Mouse (Mus musculus): ENCODE measurements around the gene Pla2g3. TPM values are rescaled to one million over a fixed set of nuclear protein-coding genes. Genes with fewer than 3 reads are reported as not detected.

Gene Pla2g3
- 0.42 and 0.45 TPM in 2 replicates for polyA plus RNA-seq (2012; rRNA removed; ENCODE audit: low replicate concordance)

DNA sequence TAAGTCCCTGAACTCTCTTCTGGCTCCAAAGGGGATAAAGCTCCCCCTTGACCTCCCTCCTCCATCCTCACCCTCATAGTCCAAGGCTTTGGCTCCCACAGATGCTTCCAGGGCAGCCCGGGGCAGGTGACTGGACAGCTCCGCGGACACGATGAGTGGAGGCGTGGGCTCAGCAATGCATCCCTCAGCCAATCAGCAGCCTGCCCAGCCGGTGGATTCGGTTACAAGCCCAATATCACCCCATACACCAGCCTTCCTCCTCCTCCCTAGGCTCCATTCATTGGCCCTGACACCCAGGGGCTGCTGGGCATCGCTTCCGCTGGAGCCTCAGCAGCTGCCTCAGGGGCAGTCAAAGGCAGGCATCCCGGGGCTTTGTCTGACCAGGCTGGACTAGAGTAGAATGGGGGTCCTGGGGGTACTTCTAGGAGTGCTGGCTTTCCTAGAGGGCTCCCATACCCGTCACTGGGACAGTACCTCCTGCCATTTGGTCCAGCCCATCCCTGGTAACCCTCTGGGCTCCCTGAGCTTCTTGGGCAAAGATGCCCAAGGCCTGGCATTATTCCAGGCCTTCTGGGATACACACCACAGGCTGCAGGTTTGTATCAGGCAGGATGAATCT lies at the start of gene Pla2g3:
Pla2g3 (plus strand) TSS at position 333 of the 619 bp plus-strand sequence.

DNA sequence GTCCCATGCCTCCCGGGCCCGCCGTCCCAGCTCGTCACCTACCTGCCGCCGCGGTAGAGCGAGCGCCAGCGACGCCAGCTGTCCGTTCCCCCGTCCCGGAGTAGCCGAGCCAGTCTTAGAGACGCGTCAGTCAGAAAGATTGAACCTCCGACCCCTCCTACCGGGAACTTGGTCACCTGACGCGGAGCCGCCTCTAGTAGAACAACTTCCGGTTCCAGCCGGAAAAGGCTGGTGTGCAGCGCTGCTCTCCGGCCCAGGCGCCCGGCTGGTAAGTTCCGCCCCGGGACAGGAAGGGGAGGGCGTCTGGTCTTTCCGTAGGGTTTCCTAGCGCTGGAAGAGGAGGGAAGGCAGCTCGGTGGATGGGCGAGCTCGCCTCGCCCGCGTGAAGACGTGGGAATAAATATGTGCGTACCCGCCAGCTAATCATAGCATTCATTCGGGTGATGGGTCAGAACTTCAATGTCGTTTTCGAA lies 35.9 kb upstream of the Pla2g3 start, which contains the start of gene Rnf185:
Rnf185 (minus strand) TSS at position 197 of the 473 bp plus-strand sequence.

GRCm38 (mm10) chr11:3514529-3515054 lies 26.5 kb downstream of the Pla2g3 start, which contains the start of gene Selenom:
Gene Selenom (plus strand): TSS chr11:3514684.

GRCm38 (mm10) chr11:3540451-3541085 lies 52.5 kb downstream of the Pla2g3 start, which contains the start of gene Smtn:
Gene Smtn (minus strand): TSS chr11:3540612.

Other genes starting within 250 kb of the Pla2g3 start
- 15.5 and 28.1 TPM in 2 replicates for gene Drg1, start 221.9 kb upstream of the Pla2g3 start, polyA plus RNA-seq (2012; rRNA removed; ENCODE audit: low replicate concordance)
- 24.7 and 51.7 TPM in 2 replicates for gene Patz1, start 199.4 kb upstream of the Pla2g3 start, polyA plus RNA-seq (2012; rRNA removed; ENCODE audit: low replicate concordance)
- 23.0 and 53.0 TPM in 2 replicates for gene Pik3ip1, start 157.9 kb upstream of the Pla2g3 start, polyA plus RNA-seq (2012; rRNA removed; ENCODE audit: low replicate concordance)
- 68.0 and 81.3 TPM in 2 replicates for gene Limk2, start 79.1 kb upstream of the Pla2g3 start, polyA plus RNA-seq (2012; rRNA removed; ENCODE audit: low replicate concordance)
- gene Rnf185, start 35.9 kb upstream of the Pla2g3 start, polyA plus RNA-seq (2012; rRNA removed; ENCODE audit: low replicate concordance), result 24.0 and 45.3 TPM in 2 replicates
- gene Inpp5j, start 16.5 kb downstream of the Pla2g3 start, polyA plus RNA-seq (2012; rRNA removed; ENCODE audit: low replicate concordance), result 4.0 and 5.4 TPM in 2 replicates
- gene Selenom, start 26.4 kb downstream of the Pla2g3 start, polyA plus RNA-seq (2012; rRNA removed; ENCODE audit: low replicate concordance), result 88.8 and 176 TPM in 2 replicates
- 27.1 and 39.0 TPM in 2 replicates for gene Smtn, start 52.3 kb downstream of the Pla2g3 start, polyA plus RNA-seq (2012; rRNA removed; ENCODE audit: low replicate concordance)
- gene Morc2a, start 160.9 kb downstream of the Pla2g3 start, polyA plus RNA-seq (2012; rRNA removed; ENCODE audit: low replicate concordance), result 8.2 and 14.0 TPM in 2 replicates

Measured in mammary gland, adult 2 months (tissue).